Mouse (Mus musculus): Measurements from ENCODE around the gene Hap1. TPM values are rescaled to one million over a fixed set of nuclear protein-coding genes. Genes with fewer than 3 reads are reported as not detected.
"Not testable (repeated sequence)": the region's sequence is repeated elsewhere in the genome, so short reads cannot be mapped to it uniquely, and the experiment has no call there.

Hap1 gene
- polyA plus RNA-seq, 1 experiment from 2014 or later, result 5.1 TPM

GRCm38 (mm10) chr11:100330816-100331375 lies 25.0 kb downstream of the Hap1 start:
- DNase-seq (ENCODE audit: low spot score); H3K9me3 ChIP-seq; H3K4me3 ChIP-seq; H3K27ac ChIP-seq; H3K36me3 ChIP-seq: not testable (repeated sequence)
- Histone ChIP-seq H3K4me1 (peaks cover 16% of the 10 kb centered on the region), H3K27me3 (ENCODE audit: insufficient read depth, poor library complexity, severe bottlenecking) (peaks cover 17% of the 10 kb centered on the region; the same call in 1 of the 2 replicates)
- WGBS, result 62% methylated on average over 8 of the region's 8 CpGs

DNA sequence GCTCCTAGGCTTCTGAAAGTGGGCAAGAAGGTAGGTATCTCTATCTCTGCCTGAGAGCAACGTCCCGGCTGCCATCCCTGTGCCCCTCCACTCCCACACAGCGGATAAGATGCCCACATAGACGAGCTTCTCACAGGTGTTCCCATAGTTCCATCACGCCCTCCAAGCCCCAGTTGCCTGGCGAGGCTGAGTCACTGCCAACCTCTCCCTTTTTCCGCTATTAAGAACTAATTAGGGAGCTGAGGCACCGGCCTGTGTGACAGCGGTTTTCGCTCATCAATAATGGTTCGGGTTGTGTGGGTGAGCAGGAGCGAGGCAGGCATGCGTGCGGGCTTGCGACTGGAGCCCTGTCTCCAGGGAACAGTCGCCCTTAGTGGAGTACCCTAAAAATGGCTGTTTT lies 25.7 kb downstream of the Hap1 start:
- Histone ChIP-seq H3K9me3 (no peaks in the 10 kb centered on the region), H3K36me3 (no peaks in the 10 kb centered on the region), H3K4me1 (peaks cover 15% of the 10 kb centered on the region), H3K27ac (no peak overlapping the region), H3K4me3 (no peak overlapping the region), H3K27me3 (ENCODE audit: insufficient read depth, poor library complexity, severe bottlenecking) (peaks cover 17% of the 10 kb centered on the region; the same call in 1 of the 2 replicates)
- no peak for DNase-seq (ENCODE audit: low spot score)
- 60% methylated on average over 16 of the region's 16 CpGs for WGBS

DNA sequence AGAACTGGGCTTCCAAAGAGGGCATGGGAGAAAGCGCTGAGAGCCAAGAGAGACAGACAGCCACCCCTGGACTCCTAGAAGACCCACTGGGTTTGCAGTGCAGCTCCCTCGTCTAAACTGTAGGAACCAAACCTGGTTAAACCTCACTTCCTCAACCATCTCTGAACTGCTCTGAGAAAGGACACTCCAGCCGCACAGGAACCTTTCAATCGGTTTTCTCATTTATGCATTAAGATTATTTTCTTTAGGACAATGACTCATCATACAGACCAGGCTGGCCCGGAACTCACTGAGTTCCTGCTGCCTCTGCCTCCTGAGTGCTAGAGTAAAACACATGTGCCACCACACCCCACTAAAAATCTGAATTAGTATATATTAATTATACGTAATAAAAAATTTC lies 28.2 kb downstream of the Hap1 start:
- Histone ChIP-seq H3K27ac (peak overlapping the region; percentile 53), H3K9me3 (no peaks in the 10 kb centered on the region), H3K27me3 (ENCODE audit: insufficient read depth, poor library complexity, severe bottlenecking) (peaks cover 6% of the 10 kb centered on the region; the same call in 1 of the 2 replicates), H3K4me1 (peaks cover 15% of the 10 kb centered on the region), H3K4me3 (no peak overlapping the region), H3K36me3 (no peaks in the 10 kb centered on the region)
- no peak for DNase-seq (ENCODE audit: low spot score)
- 81% methylated on average over 6 of the region's 6 CpGs for WGBS

DNA sequence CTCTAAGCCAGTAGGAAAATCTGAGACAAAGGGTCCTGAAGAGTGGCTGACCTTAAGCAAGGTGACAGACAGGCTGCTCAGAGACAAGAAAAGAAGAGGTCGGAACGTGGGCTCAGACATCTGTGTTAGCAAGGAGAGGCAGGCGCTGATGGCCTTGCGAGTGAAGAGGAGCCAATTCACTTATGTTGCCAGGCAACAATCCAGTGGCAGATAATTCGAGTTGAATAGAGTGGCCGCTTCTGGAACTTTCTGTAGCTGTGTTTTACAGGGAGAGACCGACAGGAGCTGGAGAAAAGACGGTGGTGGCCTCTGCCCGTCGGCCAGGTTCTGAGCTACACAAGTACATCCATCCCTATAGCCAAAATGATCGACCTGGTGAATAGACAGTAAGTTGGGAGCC lies 28.6 kb downstream of the Hap1 start:
- H3K27ac ChIP-seq, result peak overlapping the region; percentile 53
- H3K4me1 ChIP-seq, result peaks cover 15% of the 10 kb centered on the region
- no peaks in the 10 kb centered on the region for H3K9me3 ChIP-seq
- peaks cover 4% of the 10 kb centered on the region for H3K36me3 ChIP-seq
- WGBS, result 43% methylated on average over 11 of the region's 11 CpGs
- DNase-seq (ENCODE audit: low spot score), result no peak
- peaks cover 6% of the 10 kb centered on the region; the same call in 1 of the 2 replicates for H3K27me3 ChIP-seq (ENCODE audit: insufficient read depth, poor library complexity, severe bottlenecking)
- no peak overlapping the region for H3K4me3 ChIP-seq

DNA sequence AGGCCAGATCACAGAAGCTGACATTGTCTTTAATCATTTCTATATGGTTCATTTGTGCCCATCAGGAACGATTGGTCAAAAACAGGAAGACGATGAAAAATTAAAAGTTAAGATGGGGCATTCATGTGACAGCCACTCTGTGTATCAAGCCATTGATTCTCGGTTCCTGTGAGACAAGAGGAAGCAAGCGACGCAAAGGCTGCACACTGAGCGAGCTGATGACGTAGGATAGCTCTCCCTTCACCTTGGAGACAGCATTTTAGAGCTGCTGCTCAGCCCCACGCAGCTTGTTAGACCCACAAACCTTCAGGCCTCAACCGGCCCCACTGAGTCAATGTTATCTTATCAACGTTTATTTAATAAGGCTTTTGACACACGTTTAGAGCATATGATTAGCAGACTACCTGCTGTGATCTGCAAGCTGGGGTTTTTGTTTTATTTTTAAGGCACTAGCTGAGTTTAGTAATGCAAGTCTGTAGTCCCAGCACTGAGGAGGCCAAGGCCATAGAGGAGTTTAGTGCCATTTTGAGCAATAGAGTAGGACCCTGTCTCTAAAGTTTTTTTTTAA lies 30.8 kb downstream of the Hap1 start:
- Histone ChIP-seq H3K4me3 (no peak overlapping the region), H3K9me3 (no peaks in the 10 kb centered on the region), H3K27me3 (ENCODE audit: insufficient read depth, poor library complexity, severe bottlenecking) (peaks cover 2% of the 10 kb centered on the region; the same call in 1 of the 2 replicates), H3K27ac (no peak overlapping the region), H3K4me1 (peaks cover 13% of the 10 kb centered on the region), H3K36me3 (peaks cover 23% of the 10 kb centered on the region)
- no peak for DNase-seq (ENCODE audit: low spot score)
- 74% methylated on average over 11 of the region's 11 CpGs for WGBS

GRCm38 (mm10) chr11:100323578-100323977 lies 32.4 kb downstream of the Hap1 start:
- 17% methylated on average over 3 of the region's 3 CpGs for WGBS
- H3K9me3 ChIP-seq, result no peaks in the 10 kb centered on the region
- peaks cover 12% of the 10 kb centered on the region for H3K4me1 ChIP-seq
- H3K4me3 ChIP-seq, result no peak overlapping the region
- H3K27ac ChIP-seq, result no peak overlapping the region
- peaks cover 23% of the 10 kb centered on the region for H3K36me3 ChIP-seq
- H3K27me3 ChIP-seq (ENCODE audit: insufficient read depth, poor library complexity, severe bottlenecking), result no peaks in the 10 kb centered on the region
- no peak for DNase-seq (ENCODE audit: low spot score)

- no peak for DNase-seq (ENCODE audit: low spot score)
- H3K36me3 ChIP-seq, result peaks cover 23% of the 10 kb centered on the region
- H3K27me3 ChIP-seq (ENCODE audit: insufficient read depth, poor library complexity, severe bottlenecking), result no peaks in the 10 kb centered on the region
- no peak overlapping the region for H3K4me3 ChIP-seq
- H3K4me1 ChIP-seq, result peaks cover 9% of the 10 kb centered on the region
- H3K27ac ChIP-seq, result no peak overlapping the region
- WGBS, result 62% methylated on average over 3 of the region's 3 CpGs
- no peaks in the 10 kb centered on the region for H3K9me3 ChIP-seq
Measured at GRCm38 (mm10) chr11:100322591-100323258, 33.2 kb downstream of the Hap1 start.

DNA sequence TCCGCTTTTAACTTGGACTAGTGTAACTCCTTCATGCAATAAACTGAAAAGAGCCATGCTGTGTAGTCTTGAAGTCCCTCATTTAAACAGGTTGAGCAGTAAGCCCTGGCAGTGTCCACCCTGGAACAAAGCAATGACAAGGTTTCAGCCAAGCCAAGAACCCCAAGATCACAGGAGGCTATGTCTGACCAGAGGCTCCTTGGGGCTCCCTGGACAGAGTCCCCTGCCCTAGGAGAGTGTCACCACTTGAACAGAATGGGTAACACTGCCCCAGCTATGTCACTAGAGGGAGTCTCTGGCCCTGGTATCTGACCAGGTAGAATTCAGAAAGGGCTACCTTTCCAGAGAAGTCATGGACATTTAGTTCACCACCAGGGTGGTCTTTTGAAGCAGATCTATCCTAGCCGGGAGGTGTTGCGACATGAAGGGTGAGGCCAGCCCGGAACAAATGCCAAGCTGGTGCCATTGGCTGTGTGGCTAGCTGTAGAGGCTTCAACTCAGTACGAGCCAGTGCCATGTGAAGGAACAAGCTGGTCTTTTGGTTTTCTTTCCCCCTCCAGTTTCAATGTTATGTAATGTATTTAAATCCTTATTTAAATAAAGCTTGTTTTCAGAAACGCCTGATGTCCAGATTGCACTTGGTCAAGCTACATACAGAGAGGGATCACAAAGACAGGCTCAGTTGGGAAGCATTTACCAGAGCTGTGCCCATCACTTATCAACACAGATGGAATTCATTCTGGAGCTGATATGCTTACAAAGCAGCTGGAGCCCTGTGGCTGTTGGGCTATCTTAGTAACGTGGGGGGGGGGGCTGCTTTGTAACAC lies 34.2 kb downstream of the Hap1 start:
- peaks cover 23% of the 10 kb centered on the region for H3K36me3 ChIP-seq
- not testable (repeated sequence) for H3K4me3 ChIP-seq; H3K4me1 ChIP-seq; H3K27ac ChIP-seq; DNase-seq (ENCODE audit: low spot score); H3K27me3 ChIP-seq (ENCODE audit: insufficient read depth, poor library complexity, severe bottlenecking); H3K9me3 ChIP-seq
- 84% methylated on average over 7 of the region's 7 CpGs for WGBS

DNA sequence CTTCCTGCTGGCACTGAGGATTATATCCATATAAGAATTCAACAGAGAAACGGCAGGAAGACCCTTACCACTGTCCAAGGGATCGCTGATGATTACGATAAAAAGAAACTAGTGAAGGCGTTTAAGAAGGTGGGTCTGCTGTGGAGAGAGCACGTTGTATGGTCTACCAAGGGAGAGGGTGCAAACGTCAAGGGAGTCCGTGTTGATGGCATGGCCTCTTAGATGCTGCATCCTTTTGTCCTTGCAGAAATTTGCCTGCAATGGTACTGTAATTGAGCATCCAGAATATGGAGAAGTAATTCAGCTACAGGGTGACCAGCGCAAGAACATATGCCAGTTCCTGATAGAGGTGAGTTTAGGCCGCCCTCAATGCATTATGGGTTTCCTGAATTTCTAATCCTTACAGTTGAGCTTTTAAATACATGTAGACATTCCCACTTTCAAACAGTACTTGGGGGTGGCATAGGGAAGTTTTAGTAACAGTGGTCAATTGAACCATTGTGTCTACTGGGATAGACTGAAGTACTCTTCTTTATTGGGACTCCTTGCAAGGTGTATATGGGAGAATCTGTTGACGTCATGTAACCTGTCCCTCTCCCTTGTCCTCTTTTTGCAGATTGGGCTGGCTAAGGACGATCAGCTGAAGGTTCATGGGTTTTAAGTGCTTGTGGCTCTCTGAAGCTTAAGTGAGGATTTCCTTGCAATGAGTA lies 35.1 kb downstream of the Hap1 start:
- not testable (repeated sequence) for H3K9me3 ChIP-seq; DNase-seq (ENCODE audit: low spot score); H3K4me1 ChIP-seq; H3K27me3 ChIP-seq (ENCODE audit: insufficient read depth, poor library complexity, severe bottlenecking)
- Histone ChIP-seq H3K36me3 (peaks cover 23% of the 10 kb centered on the region), H3K27ac (peak overlapping the region; percentile 99), H3K4me3 (peak overlapping the region; percentile 95)
- 20% methylated on average over 11 of the region's 11 CpGs for WGBS

DNA sequence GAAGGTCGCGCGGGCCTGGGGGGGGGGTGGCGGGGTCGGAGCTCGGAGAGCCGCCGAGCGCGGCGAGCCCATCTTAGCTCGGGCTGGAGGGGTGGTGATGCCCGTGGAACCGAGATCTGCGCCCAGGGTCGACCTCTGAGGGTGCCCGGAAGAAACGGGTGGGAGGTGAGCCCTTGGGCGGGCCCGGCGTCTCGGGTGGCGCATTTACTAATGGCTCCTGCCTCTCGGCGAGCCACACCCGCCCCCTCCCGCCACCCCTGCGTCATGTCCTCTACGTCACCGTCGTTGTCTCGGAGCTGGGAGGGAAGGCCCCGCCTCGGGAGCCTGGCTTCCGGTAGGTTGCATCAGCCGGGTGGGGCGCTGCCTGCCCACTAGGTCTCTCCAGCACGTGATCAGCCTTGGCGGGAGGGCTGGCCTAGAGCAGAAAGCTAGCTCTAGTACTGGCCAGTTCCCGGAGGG lies 35.7 kb downstream of the Hap1 start:
- Histone ChIP-seq H3K27me3 (ENCODE audit: insufficient read depth, poor library complexity, severe bottlenecking) (no peaks in the 10 kb centered on the region), H3K4me3 (peak overlapping the region; percentile 95), H3K9me3 (no peaks in the 10 kb centered on the region), H3K36me3 (peaks cover 23% of the 10 kb centered on the region), H3K4me1 (no peaks in the 10 kb centered on the region), H3K27ac (peak overlapping the region; percentile 99)
- DNase-seq (ENCODE audit: low spot score), result peak; percentile 99
- under 1% methylated on average over 38 of the region's 40 CpGs for WGBS

- Histone ChIP-seq H3K36me3 (peaks cover 23% of the 10 kb centered on the region), H3K4me3 (peak within 1 kb of the TSS; percentile 95), H3K4me1 (no peaks in the 10 kb centered on the region), H3K27ac (peak within 1 kb of the TSS; percentile 99), H3K27me3 (ENCODE audit: insufficient read depth, poor library complexity, severe bottlenecking) (no peaks in the 10 kb centered on the region), H3K9me3 (no peaks in the 10 kb centered on the region)
- DNase-seq (ENCODE audit: low spot score), result peak; percentile 100
- under 1% methylated on average over 57 of the region's 58 CpGs for WGBS
Measured at GRCm38 (mm10) chr11:100319492-100320171, 36.3 kb downstream of the Hap1 start, which contains the start of gene Eif1. Gene Eif1 (plus strand): TSS chr11:100319885.
